Mouse (Mus musculus): ENCODE data around the gene Plxna2. TPM values are rescaled to one million over a fixed set of nuclear protein-coding genes. Genes with fewer than 3 reads are reported as not detected.
A peak's percentile ranks its signal among the peaks of the same experiment; 100 is the strongest.

Plxna2 gene
- polyA plus RNA-seq, 1 experiment from 2014 or later, result 23.3 TPM

GRCm38 (mm10) chr1:194643930-194644329 lies 25.9 kb downstream of the Plxna2 start:
- Histone ChIP-seq H3K4me2 (replicated peaks) (no peak overlapping the region), H3K9me3 (no peaks in the 10 kb centered on the region), H3K9ac (replicated peaks) (no peak overlapping the region), H3K4me3 (replicated peaks) (no peak overlapping the region), H3K27me3 (no peaks in the 10 kb centered on the region), H3K4me1 (replicated peaks) (peaks cover 17% of the 10 kb centered on the region; the same call in 1 of the 2 replicates), H3K36me3 (peaks cover 19% of the 10 kb centered on the region), H3K27ac (no peak overlapping the region)
- no peak for ATAC-seq
- 95% methylated on average over 6 of the region's 6 CpGs for WGBS

GRCm38 (mm10) chr1:194645898-194646297 lies 27.9 kb downstream of the Plxna2 start:
- 90% methylated on average over 1 of the region's 1 CpGs for WGBS
- Histone ChIP-seq H3K4me3 (replicated peaks) (no peak overlapping the region), H3K36me3 (peaks cover 38% of the 10 kb centered on the region), H3K9me3 (no peaks in the 10 kb centered on the region), H3K4me2 (replicated peaks) (no peak overlapping the region), H3K4me1 (replicated peaks) (peaks cover 17% of the 10 kb centered on the region; the same call in 1 of the 2 replicates), H3K9ac (replicated peaks) (no peak overlapping the region), H3K27me3 (no peaks in the 10 kb centered on the region), H3K27ac (no peak overlapping the region)
- no peak for ATAC-seq

GRCm38 (mm10) chr1:194650076-194650475 lies 32.1 kb downstream of the Plxna2 start:
- no peaks in the 10 kb centered on the region for H3K27me3 ChIP-seq
- H3K4me2 ChIP-seq (replicated peaks), result no peak overlapping the region
- 45% methylated on average over 1 of the region's 1 CpGs for WGBS
- no peak overlapping the region for H3K4me3 ChIP-seq (replicated peaks)
- H3K27ac ChIP-seq, result no peak overlapping the region
- H3K9me3 ChIP-seq, result no peaks in the 10 kb centered on the region
- ATAC-seq, result no peak
- H3K9ac ChIP-seq (replicated peaks), result no peak overlapping the region
- H3K36me3 ChIP-seq, result peaks cover 50% of the 10 kb centered on the region
- 0 out of 2 replicates have a peak, but pooled peaks cover 2% of the 10 kb centered on the region for H3K4me1 ChIP-seq (replicated peaks)

- no peak overlapping the region for H3K4me3 ChIP-seq (replicated peaks)
- no peaks in the 10 kb centered on the region for H3K9me3 ChIP-seq
- no peak overlapping the region for H3K9ac ChIP-seq (replicated peaks)
- no peak overlapping the region for H3K4me2 ChIP-seq (replicated peaks)
- WGBS, result 92% methylated on average over 2 of the region's 2 CpGs
- H3K27ac ChIP-seq, result no peak overlapping the region
- no peaks in the 10 kb centered on the region for H3K27me3 ChIP-seq
- 0 out of 2 replicates have a peak, but pooled peaks cover 2% of the 10 kb centered on the region for H3K4me1 ChIP-seq (replicated peaks)
- H3K36me3 ChIP-seq, result peaks cover 47% of the 10 kb centered on the region
- no peak for ATAC-seq
Observed at GRCm38 (mm10) chr1:194650566-194650965, 32.5 kb downstream of the Plxna2 start.

- no peaks in the 10 kb centered on the region for H3K9me3 ChIP-seq
- H3K27me3 ChIP-seq, result no peaks in the 10 kb centered on the region
- no peak overlapping the region for H3K4me2 ChIP-seq (replicated peaks)
- H3K9ac ChIP-seq (replicated peaks), result no peak overlapping the region
- ATAC-seq, result no peak
- no peaks in the 10 kb centered on the region for H3K4me1 ChIP-seq (replicated peaks)
- H3K27ac ChIP-seq, result no peak overlapping the region
- WGBS, result 91% methylated on average over 3 of the region's 3 CpGs
- H3K4me3 ChIP-seq (replicated peaks), result no peak overlapping the region
- peaks cover 51% of the 10 kb centered on the region for H3K36me3 ChIP-seq
Observed at GRCm38 (mm10) chr1:194651987-194652386, 34.0 kb downstream of the Plxna2 start.

- H3K36me3 ChIP-seq, result peaks cover 14% of the 10 kb centered on the region
- WGBS, result 73% methylated on average over 1 of the region's 1 CpGs
- peaks cover 23% of the 10 kb centered on the region for H3K4me1 ChIP-seq (replicated peaks)
- no peaks in the 10 kb centered on the region for H3K9me3 ChIP-seq
- no peak overlapping the region for H3K4me2 ChIP-seq (replicated peaks)
- H3K27me3 ChIP-seq, result peaks cover 10% of the 10 kb centered on the region; the same call in 1 of the 2 replicates
- no peak overlapping the region for H3K27ac ChIP-seq
- no peak for ATAC-seq
- H3K9ac ChIP-seq (replicated peaks), result no peak overlapping the region
- no peak overlapping the region for H3K4me3 ChIP-seq (replicated peaks)
Observed at GRCm38 (mm10) chr1:194658459-194659160, 40.6 kb downstream of the Plxna2 start.

GRCm38 (mm10) chr1:194660426-194661119 lies 42.6 kb downstream of the Plxna2 start:
- WGBS, result 95% methylated on average over 3 of the region's 3 CpGs
- peaks cover 26% of the 10 kb centered on the region for H3K4me1 ChIP-seq (replicated peaks)
- ATAC-seq, result no peak

GRCm38 (mm10) chr1:194663021-194663420 lies 45.0 kb downstream of the Plxna2 start:
- ATAC-seq, result peak; percentile 73
- 0 out of 2 replicates have a peak, but pooled peaks cover 12% of the 10 kb centered on the region for H3K36me3 ChIP-seq
- H3K4me2 ChIP-seq (replicated peaks), result no peak overlapping the region
- no peaks in the 10 kb centered on the region for H3K9me3 ChIP-seq
- no peak overlapping the region for H3K4me3 ChIP-seq (replicated peaks)
- H3K4me1 ChIP-seq (replicated peaks), result peaks cover 26% of the 10 kb centered on the region
- peaks cover 13% of the 10 kb centered on the region; the same call in 1 of the 2 replicates for H3K27me3 ChIP-seq
- no peak overlapping the region for H3K9ac ChIP-seq (replicated peaks)
- H3K27ac ChIP-seq, result no peak overlapping the region

More at GRCm38 (mm10) chr1:194660426-194661119, 42.6 kb downstream of the Plxna2 start:
- H3K9ac ChIP-seq (replicated peaks), result no peak overlapping the region
- no peak overlapping the region for H3K27ac ChIP-seq
- peaks cover 13% of the 10 kb centered on the region for H3K36me3 ChIP-seq
- no peak overlapping the region for H3K4me2 ChIP-seq (replicated peaks)
- H3K9me3 ChIP-seq, result no peaks in the 10 kb centered on the region
- peaks cover 13% of the 10 kb centered on the region; the same call in 1 of the 2 replicates for H3K27me3 ChIP-seq
- no peak overlapping the region for H3K4me3 ChIP-seq (replicated peaks)

- no peak for ATAC-seq
- Histone ChIP-seq H3K9me3 (no peaks in the 10 kb centered on the region), H3K4me1 (replicated peaks) (peaks cover 16% of the 10 kb centered on the region), H3K4me3 (replicated peaks) (no peak overlapping the region), H3K36me3 (0 out of 2 replicates have a peak, but pooled peaks cover 8% of the 10 kb centered on the region), H3K9ac (replicated peaks) (no peak overlapping the region), H3K27me3 (peaks cover 6% of the 10 kb centered on the region; the same call in 1 of the 2 replicates), H3K4me2 (replicated peaks) (no peak overlapping the region), H3K27ac (no peak overlapping the region)
- 88% methylated on average over 3 of the region's 3 CpGs for WGBS
Observed at GRCm38 (mm10) chr1:194665715-194666114, 47.7 kb downstream of the Plxna2 start.

GRCm38 (mm10) chr1:194671783-194672524 lies 53.9 kb downstream of the Plxna2 start:
- Histone ChIP-seq H3K9me3 (no peaks in the 10 kb centered on the region), H3K4me3 (replicated peaks) (no peak overlapping the region), H3K4me1 (replicated peaks) (peaks cover 3% of the 10 kb centered on the region; the same call in 1 of the 2 replicates), H3K27ac (no peak overlapping the region), H3K36me3 (0 out of 2 replicates have a peak, but pooled peaks cover 10% of the 10 kb centered on the region), H3K9ac (replicated peaks) (no peak overlapping the region), H3K27me3 (no peaks in the 10 kb centered on the region), H3K4me2 (replicated peaks) (no peak overlapping the region)
- ATAC-seq, result no peak
- WGBS, result 83% methylated on average over 4 of the region's 4 CpGs

- H3K4me2 ChIP-seq (replicated peaks), result no peak overlapping the region
- H3K4me1 ChIP-seq (replicated peaks), result peaks cover 3% of the 10 kb centered on the region; the same call in 1 of the 2 replicates
- 0 out of 2 replicates have a peak, but pooled peaks cover 7% of the 10 kb centered on the region for H3K36me3 ChIP-seq
- H3K9me3 ChIP-seq, result no peaks in the 10 kb centered on the region
- WGBS, result 85% methylated on average over 1 of the region's 1 CpGs
- no peaks in the 10 kb centered on the region for H3K27me3 ChIP-seq
- no peak for ATAC-seq
- no peak overlapping the region for H3K4me3 ChIP-seq (replicated peaks)
- H3K9ac ChIP-seq (replicated peaks), result no peak overlapping the region
- H3K27ac ChIP-seq, result no peak overlapping the region
Observed at GRCm38 (mm10) chr1:194672525-194672894, 54.5 kb downstream of the Plxna2 start.

- 0 out of 2 replicates have a peak, but pooled peaks cover 7% of the 10 kb centered on the region for H3K36me3 ChIP-seq
- H3K27ac ChIP-seq, result no peak overlapping the region
- no peaks in the 10 kb centered on the region for H3K9me3 ChIP-seq
- H3K27me3 ChIP-seq, result no peaks in the 10 kb centered on the region
- H3K9ac ChIP-seq (replicated peaks), result no peak overlapping the region
- H3K4me1 ChIP-seq (replicated peaks), result peaks cover 3% of the 10 kb centered on the region; the same call in 1 of the 2 replicates
- H3K4me3 ChIP-seq (replicated peaks), result no peak overlapping the region
- no peak for ATAC-seq
- H3K4me2 ChIP-seq (replicated peaks), result no peak overlapping the region
Observed at GRCm38 (mm10) chr1:194673229-194673628, 55.2 kb downstream of the Plxna2 start.

Measured in midbrain, embryonic 13.5 days (tissue).